Mouse (Mus musculus): ENCODE measurements around the gene Xlr4a.
"Not testable (repeated sequence)": the region's sequence is repeated elsewhere in the genome, so short reads cannot be mapped to it uniquely, and the experiment has no call there.

Gene Xlr4a

DNA sequence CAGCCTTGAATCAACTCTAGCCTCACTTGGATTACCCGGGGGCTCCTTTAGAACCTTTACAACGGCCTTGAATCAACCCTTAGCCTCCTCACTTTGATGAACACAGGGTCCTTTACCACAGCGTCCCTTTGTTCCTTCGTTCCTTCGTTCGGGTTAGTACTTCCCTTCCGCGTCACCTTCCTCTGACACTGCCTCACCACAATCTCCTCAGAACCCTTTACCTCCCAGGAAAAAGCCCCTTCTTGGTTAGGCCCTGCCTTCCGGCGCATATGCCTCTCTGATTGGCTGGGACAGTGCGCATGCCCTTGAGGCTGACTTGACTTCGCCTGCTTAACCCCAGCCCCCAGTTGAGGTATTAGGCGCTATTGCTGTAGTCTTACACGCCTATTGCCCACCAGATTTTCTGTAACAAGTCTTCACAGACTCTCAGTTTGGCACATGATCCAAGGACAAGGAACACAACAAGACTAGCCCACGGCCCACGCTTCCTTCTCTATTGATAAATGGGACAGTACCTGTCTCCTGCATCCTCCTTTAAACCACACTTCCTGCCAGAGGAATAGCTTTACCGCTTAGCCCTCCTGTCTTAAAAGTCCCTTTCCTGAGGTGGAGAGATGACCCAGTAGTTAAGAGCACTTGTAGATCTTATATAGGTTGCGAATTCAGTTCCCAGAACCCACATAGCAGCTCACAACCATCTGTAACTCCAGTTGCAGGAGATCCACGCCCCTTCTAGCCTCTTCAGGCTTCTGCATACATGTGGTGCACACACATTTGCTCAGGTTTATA, at the start of gene Xlr4a:
Gene Xlr4a (minus strand): TSS at position 212 of the 789 bp plus-strand sequence.
- not testable (repeated sequence) for DNase-seq (ENCODE audit: low read depth)

DNA sequence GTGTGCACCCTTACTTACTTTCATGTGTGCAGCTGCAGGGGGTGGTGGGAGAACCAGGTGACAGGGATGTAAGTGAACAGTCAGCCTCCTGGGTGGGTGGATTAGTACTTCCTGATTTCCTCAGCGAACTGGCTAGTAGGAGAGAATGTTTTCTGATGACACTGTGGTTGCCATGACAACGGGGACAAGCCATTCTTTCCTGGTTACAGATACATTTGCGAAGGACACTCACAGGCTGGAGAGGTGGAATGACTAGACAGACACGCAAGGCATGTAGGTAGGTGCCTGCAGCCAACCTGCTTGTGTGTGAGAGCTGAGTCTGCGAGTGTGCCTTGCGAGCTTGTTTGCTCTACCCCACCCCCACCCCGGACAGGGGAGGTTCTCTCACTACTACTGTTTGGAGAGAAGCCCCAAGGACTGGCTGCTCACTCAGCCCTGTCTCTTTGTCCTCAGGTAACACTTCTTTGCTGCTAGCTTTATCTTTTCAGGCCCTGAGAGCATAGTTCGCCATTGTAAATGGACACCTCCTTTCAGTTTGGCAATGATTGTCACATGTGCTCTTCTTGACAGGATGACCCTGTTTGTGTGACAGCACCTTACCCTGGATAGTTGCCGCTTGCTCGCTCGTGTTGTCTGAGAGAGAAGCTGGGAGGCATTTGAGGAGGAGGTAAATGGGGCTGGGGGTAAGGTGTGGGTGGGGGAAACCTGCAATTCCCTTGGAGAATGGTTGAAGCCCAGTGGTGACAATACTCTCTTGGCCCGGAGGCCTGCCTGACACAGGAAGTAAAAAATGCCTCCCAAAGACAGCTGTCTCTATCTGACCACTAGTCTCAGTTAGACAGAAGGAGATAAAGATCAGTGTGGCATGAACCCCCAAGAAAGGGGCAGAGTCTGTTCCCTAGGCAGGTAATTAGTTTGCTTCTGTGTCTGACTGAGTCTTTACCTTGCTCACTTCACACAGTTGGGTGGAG, 40.9 kb upstream of the Xlr4a start:
- DNase-seq (ENCODE audit: low read depth) = not testable (repeated sequence)

DNA sequence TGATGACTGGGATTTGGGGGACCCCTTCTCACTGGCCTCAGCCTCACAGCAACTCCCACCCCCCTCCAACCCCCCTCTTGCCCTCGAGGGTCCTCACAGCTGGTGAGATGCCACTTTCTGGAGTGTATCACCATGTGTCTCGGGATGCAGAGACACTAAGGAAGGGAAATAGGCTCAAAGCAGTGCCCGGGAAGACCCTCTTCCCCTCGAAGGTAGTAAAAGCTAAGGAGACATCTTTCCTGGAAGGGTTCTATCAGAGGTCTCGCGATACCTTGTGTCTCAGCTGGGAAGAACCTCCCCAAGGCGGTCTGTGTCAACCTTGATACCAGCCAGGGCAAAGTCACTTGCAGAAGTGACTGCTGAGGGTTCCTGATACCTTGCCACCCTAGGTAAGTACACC, 34.5 kb upstream of the Xlr4a start, which contains the start of gene Gm14685:
Gene Gm14685 (plus strand): TSS at position 301 of the 400 bp plus-strand sequence.
- DNase-seq (ENCODE audit: low read depth) = not testable (repeated sequence)

GRCm38 (mm10) chrX:73096941-73097508, 14.7 kb upstream of the Xlr4a start, which contains the start of gene Xlr3a:
Gene Xlr3a (minus strand): TSS chrX:73097095.
- not testable (repeated sequence) for DNase-seq (ENCODE audit: low read depth)

GRCm38 (mm10) chrX:73066765-73067312, 15.4 kb downstream of the Xlr4a start:
- DNase-seq (ENCODE audit: low read depth) = not testable (repeated sequence)

DNA sequence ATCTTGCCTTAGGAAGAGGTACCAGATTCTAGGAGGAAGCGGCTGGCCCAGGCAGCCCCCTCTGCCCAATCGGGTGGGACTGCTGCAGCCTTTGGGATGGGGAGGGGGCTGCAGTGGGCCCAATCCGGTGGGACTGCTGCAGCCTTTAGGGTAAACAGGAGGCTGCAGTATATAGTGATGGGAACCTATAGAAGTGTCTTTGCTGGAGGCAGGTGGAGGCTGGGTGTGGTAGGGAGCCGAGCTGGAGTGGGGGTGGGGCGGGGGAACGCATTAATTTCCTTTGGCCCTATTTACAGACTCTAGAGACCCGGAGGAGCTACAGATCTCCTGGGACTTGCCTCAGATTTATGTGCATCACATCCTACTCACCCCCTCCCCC, 17.9 kb downstream of the Xlr4a start, which contains the start of gene Pnma3:
Gene Pnma3 (plus strand): TSS at position 373 of the 379 bp plus-strand sequence.
- no peak for DNase-seq (ENCODE audit: low read depth)

DNA sequence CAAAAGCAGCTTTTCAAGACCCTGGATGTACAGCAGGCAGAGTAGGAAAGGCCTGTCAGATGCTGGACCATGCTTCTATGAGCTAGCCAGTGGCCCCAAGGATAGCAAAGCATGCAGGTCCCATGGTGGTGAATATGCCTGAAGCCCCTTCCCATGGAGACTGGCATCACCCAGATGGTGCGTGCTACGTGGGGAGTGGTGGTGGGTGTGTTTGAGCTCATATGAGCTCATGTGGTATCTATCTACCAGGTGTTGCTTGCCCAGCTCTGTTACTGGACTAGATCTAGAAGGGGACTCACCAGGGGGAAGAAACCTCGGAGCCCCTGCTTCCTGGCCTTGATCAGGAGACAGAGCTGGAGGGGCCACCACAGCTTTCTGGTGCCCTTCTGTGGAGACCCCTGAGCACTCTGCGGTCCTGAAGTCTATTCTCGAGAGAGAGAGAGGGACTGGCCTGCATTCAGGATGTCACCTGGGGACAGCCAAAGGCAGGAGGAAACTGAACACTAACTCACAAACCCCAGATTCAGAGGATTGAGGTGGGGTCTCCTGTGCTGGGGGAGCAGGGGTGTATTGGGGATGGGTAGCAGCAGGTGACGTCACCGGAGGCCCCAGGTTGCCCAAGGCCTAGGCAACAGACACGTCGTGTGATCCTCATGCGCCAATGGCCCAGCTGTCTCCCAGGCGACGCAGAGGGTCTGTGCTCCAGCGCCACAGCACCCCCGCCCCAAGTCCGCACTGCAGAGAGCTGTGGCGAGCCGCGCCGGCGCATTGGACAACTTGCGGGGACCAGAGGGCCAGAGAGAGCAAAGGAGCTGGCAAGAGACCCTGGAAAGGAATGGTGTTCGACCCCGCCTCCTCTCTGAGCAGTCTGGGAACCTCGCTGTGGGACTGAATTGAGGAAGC, 18.5 kb downstream of the Xlr4a start:
- no peak for DNase-seq (ENCODE audit: low read depth)

DNA sequence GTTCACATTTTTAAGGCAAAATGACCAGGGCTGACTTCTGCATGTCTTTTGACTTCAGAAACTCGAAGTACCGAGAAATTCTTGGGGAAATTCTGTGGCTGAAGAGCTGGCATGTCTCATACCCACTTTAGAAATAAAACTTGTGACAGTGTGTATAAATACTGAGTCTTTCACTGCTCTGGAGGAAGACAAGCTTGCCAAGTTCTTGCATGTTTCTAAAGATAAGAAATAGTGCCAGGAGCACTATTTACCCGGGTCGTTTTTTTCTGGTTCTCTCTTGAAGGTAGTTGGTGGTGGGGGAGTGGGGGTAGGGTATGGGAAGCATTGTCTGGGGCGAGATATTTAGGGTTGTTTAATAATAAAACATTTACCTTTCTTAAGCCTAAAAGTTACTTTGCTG, 20.0 kb downstream of the Xlr4a start:
- DNase-seq (ENCODE audit: low read depth) = no peak

- no peak for DNase-seq (ENCODE audit: low read depth)
These were observed 20.8 kb downstream of the Xlr4a start for GRCm38 (mm10) chrX:73061528-73061927.

DNA sequence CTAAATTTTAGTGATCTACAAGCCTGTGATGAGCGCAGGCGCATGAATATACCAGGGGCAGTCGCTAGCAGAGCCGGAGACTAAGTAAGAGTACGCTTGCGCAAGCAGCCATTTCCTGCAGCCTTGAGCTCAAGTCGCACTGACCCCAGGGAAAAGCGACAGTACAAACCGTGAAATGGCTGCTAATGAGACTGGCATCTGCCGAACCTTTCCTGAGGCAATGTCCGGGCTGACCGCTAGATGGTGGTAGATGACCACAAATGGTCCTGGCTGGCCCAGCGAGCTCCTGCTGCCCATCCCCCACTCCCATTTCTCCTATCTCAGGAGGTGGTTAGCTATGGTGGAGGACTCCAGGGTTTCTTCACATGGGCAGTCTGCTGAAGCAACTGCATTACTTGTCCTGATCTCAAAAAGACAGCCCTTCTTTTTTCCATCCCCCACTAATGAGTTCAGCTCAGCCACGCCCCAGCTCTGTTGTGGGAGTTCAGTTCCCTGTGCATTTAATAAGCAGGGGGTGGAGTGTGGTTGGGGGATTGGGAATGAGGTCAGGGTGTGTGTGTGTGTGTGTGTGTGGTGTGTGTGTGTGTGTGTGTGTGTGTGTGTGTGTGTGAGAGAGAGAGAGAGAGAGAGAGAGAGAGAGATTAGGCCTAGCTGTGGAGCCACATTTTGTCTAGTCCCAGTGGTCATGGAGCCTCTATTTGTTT, 28.3 kb downstream of the Xlr4a start:
- DNase-seq (ENCODE audit: low read depth) = peak; percentile 40

DNA sequence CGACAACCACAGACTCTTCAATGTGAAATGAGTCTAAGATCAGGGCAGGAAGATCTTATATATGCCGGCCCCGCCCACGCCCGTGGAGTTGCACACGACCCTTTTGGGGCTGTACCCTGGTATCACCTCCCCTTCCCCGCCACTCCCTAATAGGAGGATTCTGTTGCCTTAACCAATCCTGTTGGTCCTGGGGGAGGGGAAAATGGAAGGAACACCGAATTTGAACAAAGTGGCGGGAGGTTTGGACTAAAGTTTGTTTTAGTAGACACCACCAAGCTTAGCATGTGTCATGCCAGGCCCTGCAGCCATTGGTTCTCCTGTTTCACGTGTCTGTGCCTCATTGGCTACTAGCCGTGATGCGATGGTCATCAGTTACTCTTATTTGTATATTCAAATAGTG, 42.6 kb downstream of the Xlr4a start:
- DNase-seq (ENCODE audit: low read depth) = no peak

- no peak for DNase-seq (ENCODE audit: low read depth)
These were observed 43.4 kb downstream of the Xlr4a start for GRCm38 (mm10) chrX:73038831-73039230.

DNA sequence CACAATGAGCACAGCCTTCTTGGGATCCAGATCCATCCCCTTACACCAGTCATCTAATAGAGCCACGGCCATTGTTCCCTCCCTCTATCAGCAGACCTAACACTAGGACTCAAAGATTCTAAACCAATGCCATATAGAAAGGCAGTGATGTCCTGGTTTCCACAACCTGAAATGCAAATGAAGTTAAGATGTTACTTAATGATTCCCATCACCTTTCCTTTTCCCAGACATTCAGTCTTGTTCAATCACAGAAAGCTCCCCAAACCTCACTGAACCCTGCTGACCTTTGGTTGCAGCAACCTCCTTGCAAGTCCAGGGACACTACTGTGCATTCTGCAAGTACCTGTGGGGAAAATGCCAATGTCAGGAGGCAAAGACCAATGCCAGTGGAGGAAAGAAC, 45.3 kb downstream of the Xlr4a start, which contains the start of gene Pnma5:
Gene Pnma5 (minus strand): TSS at position 101 of the 400 bp plus-strand sequence.
- no peak for DNase-seq (ENCODE audit: low read depth)
